ENCODE assay signal across 8 mouse cellular contexts in genomic region chr4:138319508-138319907, GRCm38 (mm10). TPM values are rescaled to one million over a fixed set of nuclear protein-coding genes. Genes with fewer than 3 reads are reported as not detected.
A peak's percentile ranks its signal among the peaks of the same experiment; 100 is the strongest.
DNase-seq lines count a peak whose midpoint lies in the region; ATAC-seq and TF ChIP-seq lines count a peak whose summit lies in the region.

No protein-coding gene starts in this region.

- H3K36me3 ChIP-seq in liver, embryonic 12.5 days, result peaks cover 26% of the 10 kb centered on the region
- H3K36me3 ChIP-seq in thymus, adult 2 months (ENCODE audit: control insufficient read depth, insufficient read depth, low read length), result peaks cover 5% of the 10 kb centered on the region; the same call in 1 of the 2 replicates

- 29% methylated on average over 10 of the region's 10 CpGs for WGBS in liver, embryonic 12.5 days (ENCODE audit: insufficient replicate concordance)
- WGBS in thymus, adult 2 months, result 36% methylated on average over 10 of the region's 10 CpGs

- peaks cover 19% of the 10 kb centered on the region for H3K4me1 ChIP-seq in liver, embryonic 12.5 days
- no peaks in the 10 kb centered on the region for H3K4me1 ChIP-seq in thymus, adult 2 months (replicated peaks; ENCODE audit: control insufficient read depth, insufficient read depth, low read length)

- H3K4me2 ChIP-seq in liver, embryonic 12.5 days, result no peak overlapping the region

- no peak overlapping the region for H3K4me3 ChIP-seq in liver, embryonic 12.5 days
- no peak overlapping the region for H3K4me3 ChIP-seq in thymus, adult 2 months (ENCODE audit: control insufficient read depth, insufficient read depth, low read length)

- no peaks in the 10 kb centered on the region for H3K27me3 ChIP-seq in liver, embryonic 12.5 days (replicated peaks)
- no peaks in the 10 kb centered on the region for H3K27me3 ChIP-seq in thymus, adult 2 months (ENCODE audit: control insufficient read depth, insufficient read depth, low read length)

- H3K27ac ChIP-seq in liver, embryonic 12.5 days, result no peak overlapping the region
- H3K27ac ChIP-seq in thymus, adult 2 months (ENCODE audit: control insufficient read depth, insufficient read depth, low read length), result no peak overlapping the region

- ATAC-seq in common myeloid progenitor, adult 5-6 weeks (replicated peaks; ENCODE audit: low read depth, poor library complexity, severe bottlenecking), result peak; percentile 83
- peak; percentile 25; the same call in 1 of the 2 replicates for ATAC-seq in liver, embryonic 12.5 days

- H3K9me3 ChIP-seq in liver, embryonic 12.5 days (replicated peaks), result no peaks in the 10 kb centered on the region

- no peak overlapping the region for H3K9ac ChIP-seq in liver, embryonic 12.5 days

- peak; percentile 97 for TF ChIP-seq CTCF in thymus, adult 2 months (IDR thresholded peaks at IDR 0.05; ENCODE audit: borderline replicate concordance, control insufficient read depth, extremely low read depth, insufficient read depth, low read length, poor library complexity)

- peak; percentile 75 for DNase-seq in A20 (ENCODE audit: low read depth, low spot score)
- DNase-seq in adipocyte (ENCODE audit: low spot score), result peak; percentile 89
- DNase-seq in gastrocnemius, postnatal 4 days (ENCODE audit: low spot score in 2 of 2), result peak; percentile 61 to 78
- DNase-seq in kidney, postnatal 10 days, result peak; percentile 90
- DNase-seq in ovary, postnatal 10 days (ENCODE audit: low spot score), result peak; percentile 83
- DNase-seq in thymus, adult 2 months, result peak; percentile 78

- TF ChIP-seq POLR2A in thymus, adult 2 months (IDR thresholded peaks at IDR 0.05; ENCODE audit: control insufficient read depth, extremely low read depth, insufficient read depth, low read length, poor library complexity), result no peak

RNA-seq across cellular contexts. Expression of gene Pink1, which starts 6.6 kb away (rescaled TPM):
- total RNA-seq in common myeloid progenitor, adult 5-6 weeks (2017), result 33.8 and 51.5 TPM in 2 replicates
- total RNA-seq in gastrocnemius, postnatal 4 days (2021), result 100 to 1,000 TPM; 170 to 188 TPM
- 28.8 and 30.2 TPM in 2 replicates for polyA plus RNA-seq in liver, embryonic 12.5 days (2016; fragmentation: Nextera tagmentation; extraction: Ambion mirVana)
- polyA plus RNA-seq in thymus, adult 2 months (2012; rRNA removed), result 82.3 and 103 TPM in 2 replicates

RNA-seq across cellular contexts. Expression of gene Ddost, which starts 15.0 kb away (rescaled TPM):
- total RNA-seq in common myeloid progenitor, adult 5-6 weeks (2017), result 101 and 107 TPM in 2 replicates
- total RNA-seq in gastrocnemius, postnatal 4 days (2021), result 100 to 1,000 TPM; 106 to 115 TPM
- polyA plus RNA-seq in liver, embryonic 12.5 days (2016; fragmentation: Nextera tagmentation; extraction: Ambion mirVana), result 206 and 212 TPM in 2 replicates
- 173 and 195 TPM in 2 replicates for polyA plus RNA-seq in thymus, adult 2 months (2012; rRNA removed)

RNA-seq across cellular contexts. Expression of gene Cda, which starts 48.3 kb away (rescaled TPM):
- total RNA-seq in common myeloid progenitor, adult 5-6 weeks (2017), result not detected in 2 replicates
- 1 to 10 TPM; 2.1 to 2.4 TPM for total RNA-seq in gastrocnemius, postnatal 4 days (2021)
- polyA plus RNA-seq in liver, embryonic 12.5 days (2016; fragmentation: Nextera tagmentation; extraction: Ambion mirVana), result 5.1 and 5.8 TPM in 2 replicates
- polyA plus RNA-seq in thymus, adult 2 months (2012; rRNA removed), result 0.24 and 0.60 TPM in 2 replicates
